Mouse (Mus musculus) ovary, adult 18-20 months (tissue): Measurements from ENCODE around the gene Pds5b.
"Not testable (repeated sequence)": the region's sequence is repeated elsewhere in the genome, so short reads cannot be mapped to it uniquely, and the experiment has no call there.

Experiments used
- DNase-seq: peaks from one replicate; pipeline ENCODE4 v3.0.0; 2022; ENCODE audit warnings: low spot score, mixed read lengths

The Pds5b gene

DNA sequence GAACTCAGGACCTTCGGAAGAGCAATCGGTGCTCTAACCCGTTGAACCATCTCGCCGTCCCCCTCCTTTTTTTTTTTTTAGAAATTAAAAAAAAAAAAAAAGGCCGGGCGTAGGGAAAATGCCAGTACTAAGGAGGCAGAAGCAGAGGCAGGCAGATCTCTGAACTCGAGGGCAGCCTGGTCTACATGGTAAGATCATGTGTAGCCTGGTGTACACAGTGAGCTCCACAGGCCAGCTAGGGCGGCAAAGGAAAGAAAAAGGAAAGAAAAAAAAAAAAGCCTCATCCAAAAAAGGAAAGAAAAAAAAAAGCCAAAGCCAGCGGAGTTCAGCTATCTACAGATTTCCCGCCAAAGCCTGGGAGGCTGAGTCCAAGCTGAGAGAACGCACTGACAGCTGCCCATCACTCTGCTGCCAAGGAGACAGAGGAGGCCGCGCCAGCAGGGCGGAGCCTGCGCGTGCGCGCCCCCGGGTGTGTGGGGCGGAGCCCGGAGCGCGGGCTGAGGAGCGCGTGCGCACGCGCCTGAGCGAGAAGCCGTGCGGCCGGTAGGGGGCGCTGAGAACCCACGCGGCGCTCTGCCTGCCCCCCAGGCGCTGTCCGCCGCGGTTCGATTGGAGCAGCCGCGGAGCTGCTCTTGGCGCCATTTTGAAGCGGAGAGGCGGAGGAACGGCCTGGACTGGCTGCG is at the start of gene Pds5b:
TSS of gene Pds5b (plus strand) at position 587 of the 683 bp plus-strand sequence.
- DNase-seq: peak; percentile 89

GRCm38 (mm10) chr5:150625528-150625927 is 48.0 kb upstream of the Pds5b start:
- DNase-seq: no peak

- no peak for DNase-seq
Measured at GRCm38 (mm10) chr5:150629272-150629671, 44.3 kb upstream of the Pds5b start.

DNA sequence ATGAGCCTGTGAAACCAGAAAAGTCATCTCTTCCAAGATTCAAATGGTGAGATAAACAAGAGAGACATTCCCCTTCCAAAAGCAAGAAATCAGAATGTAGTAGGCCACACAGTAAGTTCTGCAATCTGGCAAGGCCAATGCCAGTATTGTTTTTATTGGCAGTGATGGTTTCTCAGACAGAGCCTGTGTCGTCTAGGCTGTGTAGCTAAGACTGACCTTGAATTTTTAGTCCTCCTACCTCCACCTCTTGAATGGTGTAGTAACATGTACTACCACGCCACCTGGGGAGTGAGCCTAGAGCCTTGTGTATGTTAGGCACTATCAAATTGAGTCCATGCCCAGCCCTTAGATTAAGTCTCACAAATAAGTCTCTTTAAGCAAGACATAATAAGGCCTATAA is 43.8 kb upstream of the Pds5b start:
- peak; percentile 8 for DNase-seq

- no peak for DNase-seq
Measured at GRCm38 (mm10) chr5:150641440-150641839, 32.1 kb upstream of the Pds5b start.

GRCm38 (mm10) chr5:150643390-150643789 is 30.1 kb upstream of the Pds5b start:
- not testable (repeated sequence) for DNase-seq

- no peak for DNase-seq
Measured at GRCm38 (mm10) chr5:150644926-150645325, 28.6 kb upstream of the Pds5b start.

DNA sequence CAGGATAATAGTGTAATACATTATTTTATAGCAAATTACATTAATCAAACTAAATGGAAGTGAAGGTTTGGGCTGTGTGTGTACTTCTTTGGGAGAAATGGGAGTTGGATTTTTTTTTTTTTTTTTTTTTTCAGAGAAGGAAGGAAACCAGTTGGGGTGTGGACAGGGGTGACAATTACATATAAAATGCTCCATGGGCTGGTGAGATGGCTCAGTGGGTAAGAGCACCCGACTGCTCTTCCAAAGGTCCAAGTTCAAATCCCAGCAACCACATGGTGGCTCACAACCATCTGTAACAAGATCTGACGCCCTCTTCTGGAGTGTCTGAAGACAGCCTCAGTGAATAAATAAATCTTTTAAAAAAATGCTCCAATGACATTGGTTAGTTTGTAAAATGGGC is 21.0 kb upstream of the Pds5b start:
- DNase-seq: no peak

DNA sequence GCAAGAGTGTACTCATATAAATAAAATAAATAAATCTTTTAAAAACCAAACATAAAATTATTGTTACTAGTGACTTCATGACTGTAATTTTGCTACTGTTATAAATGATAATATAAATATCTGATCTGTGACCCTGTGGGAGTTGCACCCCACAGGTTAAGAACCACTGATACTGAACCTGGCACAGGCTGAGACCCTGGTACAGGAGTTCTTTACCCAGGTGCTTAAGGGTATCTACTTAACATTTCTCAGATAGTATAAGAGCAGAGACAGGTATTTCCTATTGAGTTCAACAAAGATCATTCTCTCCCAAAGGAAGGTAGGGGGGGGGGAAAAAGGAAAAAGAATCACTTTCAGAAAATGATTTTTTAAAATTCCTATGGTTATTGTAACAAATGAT is 19.0 kb upstream of the Pds5b start:
- no peak for DNase-seq

GRCm38 (mm10) chr5:150659425-150659824 is 14.1 kb upstream of the Pds5b start:
- DNase-seq: not testable (repeated sequence)

GRCm38 (mm10) chr5:150660296-150660695 is 13.2 kb upstream of the Pds5b start:
- DNase-seq: not testable (repeated sequence)

DNA sequence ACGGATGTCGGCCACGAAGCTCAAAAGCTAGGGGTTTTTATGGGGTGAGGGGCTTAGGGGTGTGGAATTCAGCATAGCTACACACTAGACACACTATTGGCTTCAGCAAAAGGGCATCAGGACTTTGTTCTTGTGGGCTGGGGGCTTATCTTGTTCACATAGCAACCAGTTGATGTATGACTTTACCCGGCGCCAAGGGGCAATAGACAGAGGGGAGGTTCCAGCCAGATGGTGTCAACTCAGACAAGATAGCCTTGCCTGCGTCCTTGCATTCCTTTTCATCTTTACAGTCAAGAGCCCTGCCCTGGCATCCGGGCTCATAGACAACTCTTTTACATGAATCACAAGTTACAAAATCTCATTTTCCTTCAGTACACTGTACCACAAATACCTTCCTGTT is 9.6 kb upstream of the Pds5b start:
- DNase-seq: peak; percentile 17

DNA sequence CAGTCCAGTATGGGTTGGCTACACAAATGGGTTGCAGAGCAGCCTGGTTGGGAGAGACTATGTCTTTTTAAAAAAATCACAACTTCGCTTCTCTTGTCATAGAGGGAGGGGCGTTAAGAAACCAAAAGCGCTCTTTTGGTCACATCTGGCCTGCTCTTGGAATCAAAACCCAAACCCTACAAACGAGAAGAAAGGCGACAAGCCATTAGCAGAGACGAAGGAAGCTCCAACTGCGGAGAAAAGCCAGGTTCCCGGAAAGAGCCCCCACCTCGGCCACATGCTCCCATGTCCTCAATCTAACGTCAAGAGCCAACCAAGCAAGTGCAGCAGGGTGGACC is 8.8 kb upstream of the Pds5b start:
- no peak for DNase-seq

GRCm38 (mm10) chr5:150665132-150665954 is 8.2 kb upstream of the Pds5b start:
- DNase-seq: peak; percentile 93

- DNase-seq: not testable (repeated sequence)
Measured at GRCm38 (mm10) chr5:150666133-150666739, 7.3 kb upstream of the Pds5b start, which contains the start of gene N4bp2l2. TSS of gene N4bp2l2 (minus strand) at chr5:150666183.

GRCm38 (mm10) chr5:150668731-150669130 is 4.8 kb upstream of the Pds5b start:
- no peak for DNase-seq

DNA sequence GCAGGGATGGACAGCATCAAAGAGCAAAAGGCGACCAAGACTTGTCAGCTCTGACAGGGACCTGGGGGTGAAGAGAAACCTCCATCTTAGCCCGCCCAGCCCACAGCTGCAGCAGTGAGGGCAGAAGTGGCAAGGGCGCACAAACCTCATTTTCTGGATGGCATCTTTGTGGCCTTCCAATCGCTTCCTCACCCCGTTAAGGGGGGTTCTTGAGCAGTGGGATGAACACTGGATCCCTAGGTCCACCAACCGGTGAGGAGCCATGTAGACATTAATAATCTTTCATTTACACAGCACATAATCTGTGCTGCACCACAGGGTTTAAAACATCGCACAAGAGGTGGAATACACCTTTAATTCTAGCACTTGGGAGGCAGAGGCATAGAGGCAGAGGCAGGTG is 1.2 kb upstream of the Pds5b start:
- no peak for DNase-seq

DNA sequence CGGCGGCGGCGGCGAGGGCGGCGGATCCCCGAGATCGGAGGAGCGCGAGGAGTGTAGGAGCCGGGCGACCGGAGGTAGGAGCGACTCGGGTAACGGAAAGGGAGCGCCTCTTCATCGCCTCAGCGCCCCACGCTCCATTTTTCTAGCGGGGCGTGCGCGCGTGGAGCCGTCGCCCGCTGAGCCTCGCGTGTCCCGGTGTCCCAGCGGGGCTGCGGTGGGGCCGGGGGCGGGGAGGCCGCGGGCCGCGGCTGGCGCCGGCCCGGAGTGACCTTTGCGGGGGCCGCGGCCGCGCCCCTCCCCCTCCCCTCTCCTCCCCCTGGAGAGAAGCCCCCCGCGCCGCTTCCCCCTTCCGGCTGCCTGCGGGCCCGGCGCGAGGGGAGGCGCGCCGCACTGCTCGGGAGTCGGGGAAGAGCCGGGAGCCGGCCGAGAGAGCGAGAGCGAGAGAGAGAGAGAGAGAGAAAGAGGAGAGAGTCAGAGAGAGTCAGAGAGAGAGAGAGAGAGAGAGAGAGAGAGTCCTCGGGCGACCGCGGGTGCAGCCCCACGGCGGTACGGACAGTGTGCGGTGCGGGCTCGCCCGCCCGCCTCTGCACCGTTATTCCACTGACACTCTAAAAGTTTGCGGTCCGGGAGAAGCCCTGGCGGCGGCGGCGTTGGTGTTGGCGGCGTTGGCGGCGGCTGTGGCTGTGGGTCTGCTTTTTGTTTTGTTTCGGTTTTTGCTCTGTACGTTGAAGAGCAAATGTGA is 512 bp downstream of the Pds5b start:
- peak; percentile 8 for DNase-seq

GRCm38 (mm10) chr5:150674866-150675265 is 1.3 kb downstream of the Pds5b start:
- no peak for DNase-seq

DNA sequence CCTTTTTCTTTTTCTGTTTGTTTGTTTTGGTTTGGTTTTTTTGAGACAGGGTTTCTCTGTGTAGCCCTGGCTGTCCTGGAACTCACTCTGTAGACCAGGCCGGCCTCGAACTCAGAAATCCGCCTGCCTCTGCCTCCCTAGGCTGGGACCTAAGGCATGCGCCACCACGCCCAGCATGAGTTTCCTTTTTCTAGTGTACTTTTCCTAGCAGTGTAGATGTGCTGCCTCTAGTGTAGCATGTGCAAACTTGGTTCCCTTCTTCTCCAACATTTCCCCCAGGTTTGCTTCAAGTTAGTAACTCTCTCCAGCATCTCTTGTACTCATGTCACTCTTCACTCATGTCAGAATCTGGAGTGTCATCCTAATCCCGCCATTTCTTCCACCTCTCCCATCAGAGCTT is 9.3 kb downstream of the Pds5b start:
- DNase-seq: not testable (repeated sequence)

GRCm38 (mm10) chr5:150690685-150691084 is 17.1 kb downstream of the Pds5b start:
- no peak for DNase-seq

GRCm38 (mm10) chr5:150693277-150693676 is 19.7 kb downstream of the Pds5b start:
- no peak for DNase-seq
